Mouse (Mus musculus) testis, adult 2 months (tissue): ENCODE measurements around the gene Zbtb43.

Experiments used
- CTCF ChIP-seq: fragments of 200-500 bp; IDR thresholded peaks from 2 replicates; pipeline ENCODE4 v1.5.1; 2012; ENCODE audit warnings: low read depth, mild to moderate bottlenecking, inconsistent platforms, low read length, moderate library complexity; ENCODE audit not compliant: control insufficient read depth, insufficient read depth, insufficient replicate concordance
- POLR2A ChIP-seq: fragments of 200-500 bp; IDR thresholded peaks from 2 replicates; pipeline ENCODE4 v1.6.1; 2012; ENCODE audit warnings: low read depth, mild to moderate bottlenecking, inconsistent platforms, low read length, moderate library complexity; ENCODE audit not compliant: control insufficient read depth

DNA sequence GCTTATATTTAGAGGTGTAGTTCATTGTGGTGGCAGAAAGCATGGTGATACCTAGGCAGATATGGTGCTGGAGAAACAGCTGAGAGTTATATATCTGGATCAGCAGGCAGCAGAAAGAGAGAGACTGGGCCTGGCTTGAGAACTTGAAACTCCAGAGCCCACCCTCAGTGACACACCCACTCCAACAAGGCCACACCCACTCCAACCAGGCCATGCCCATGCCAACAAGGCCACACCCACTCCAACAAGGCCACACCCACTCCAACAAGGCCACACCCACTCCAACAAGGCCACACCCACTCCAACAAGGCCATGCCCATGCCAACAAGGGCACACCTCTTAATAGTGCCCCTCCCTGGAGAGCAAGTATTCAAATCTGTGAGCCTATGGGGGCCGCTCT is 42.4 kb upstream of the Zbtb43 start:
- no peak for TF ChIP-seq CTCF
- no peak for TF ChIP-seq POLR2A
